Mouse (Mus musculus) small intestine, adult 2 months (tissue): ENCODE measurements around the gene Muc4. TPM values are rescaled to one million over a fixed set of nuclear protein-coding genes. Genes with fewer than 3 reads are reported as not detected.

Source experiments
- H3K27ac ChIP-seq: fragments of 200-500 bp; 2 replicates; pipeline ENCODE4 v1.5.1; 2012; ENCODE audit warnings: low read depth, low read length, control low read depth, inconsistent platforms; ENCODE audit not compliant: insufficient read depth
- H3K27me3 ChIP-seq: fragments of 200-500 bp; 2 replicates; pipeline ENCODE4 v1.6.1; 2012; ENCODE audit warnings: mild to moderate bottlenecking, moderate library complexity, low read length, inconsistent platforms; ENCODE audit not compliant: control insufficient read depth, insufficient read depth
- H3K36me3 ChIP-seq: fragments of 200-500 bp; 2 replicates; pipeline ENCODE4 v1.6.1; 2012; ENCODE audit warnings: mild to moderate bottlenecking, low read length, control low read depth, inconsistent platforms; ENCODE audit not compliant: control insufficient read depth, insufficient read depth
- H3K4me1 ChIP-seq: fragments of 200-500 bp; 2 replicates; pipeline ENCODE4 v1.6.1; 2012; ENCODE audit warnings: low read length, inconsistent platforms, mixed read lengths; ENCODE audit not compliant: control insufficient read depth, insufficient read depth, insufficient read length
- H3K4me3 ChIP-seq: fragments of 200-500 bp; 2 replicates; pipeline ENCODE4 v1.5.1; 2012; ENCODE audit warnings: low read depth, mild to moderate bottlenecking, control low read depth, inconsistent platforms, low read length, moderate library complexity
- CTCF ChIP-seq: fragments of 200-500 bp; IDR thresholded peaks from 2 replicates; pipeline ENCODE4 v1.5.1; 2012; ENCODE audit warnings: low read depth, mild to moderate bottlenecking, control low read depth, inconsistent platforms, low read length, moderate library complexity, mixed read lengths; ENCODE audit not compliant: insufficient replicate concordance, insufficient read length; ENCODE audit errors: extremely low read depth
- POLR2A ChIP-seq: fragments of 200-500 bp; IDR thresholded peaks from 2 replicates; pipeline ENCODE4 v1.6.1; 2012; ENCODE audit warnings: low read depth, mild to moderate bottlenecking, control low read depth, inconsistent platforms, low read length, moderate library complexity
- WGBS: fragments of 180-500 bp; shearing (Covaris S2); methylation state at CpG from one replicate; pipeline ENCODE4 v1.1.7; 2018; 5-methylcytosine and 5-hydroxymethylcytosine counted together
- polyA plus RNA-seq: library from polyadenylated mRNA; depleted of rRNA; stranded (reverse); fragments of >200 nt; gene quantifications from 2 replicates; pipeline ENCODE4 v1.2.3, GENCODE M21; 2012

Gene Muc4
- polyA plus RNA-seq, 1 experiment = 18.8 TPM

GRCm38 (mm10) chr16:32726501-32726900 lies 9.2 kb upstream of the Muc4 start:
- no peaks in the 10 kb centered on the region for H3K27me3 ChIP-seq

GRCm38 (mm10) chr16:32728240-32728639 lies 7.4 kb upstream of the Muc4 start:
- TF ChIP-seq CTCF (no peak), POLR2A (no peak)
- Histone ChIP-seq H3K4me1 (peaks cover 38% of the 10 kb centered on the region), H3K36me3 (no peaks in the 10 kb centered on the region), H3K27me3 (no peaks in the 10 kb centered on the region), H3K27ac (peak overlapping the region; percentile 92), H3K4me3 (no peak overlapping the region)

More at GRCm38 (mm10) chr16:32726501-32726900, 9.2 kb upstream of the Muc4 start:
- H3K4me3 ChIP-seq = no peak overlapping the region
- H3K36me3 ChIP-seq = no peaks in the 10 kb centered on the region
- peaks cover 39% of the 10 kb centered on the region for H3K4me1 ChIP-seq
- TF ChIP-seq POLR2A (no peak), CTCF (no peak)
- no peak overlapping the region for H3K27ac ChIP-seq

DNA sequence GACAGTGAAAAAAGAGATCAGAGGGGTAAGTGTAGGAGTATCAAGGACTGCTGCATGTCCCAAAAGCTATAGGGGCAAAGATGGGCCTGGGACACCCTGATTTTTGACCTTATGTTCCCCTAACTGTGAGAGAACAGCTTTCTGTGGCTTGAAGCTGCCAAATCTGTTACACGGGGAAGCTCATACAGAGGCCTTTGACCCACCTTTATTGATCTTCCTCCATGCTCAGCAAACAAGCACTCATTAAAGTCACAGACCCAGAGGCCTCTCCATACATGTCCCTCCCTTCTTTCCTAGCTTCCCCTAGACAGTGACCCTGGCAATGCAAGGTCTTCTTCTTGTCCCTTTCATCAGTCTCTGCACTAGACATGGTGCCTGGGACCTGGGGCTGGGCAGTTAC lies 7.0 kb upstream of the Muc4 start:
- Histone ChIP-seq H3K27me3 (no peaks in the 10 kb centered on the region), H3K36me3 (no peaks in the 10 kb centered on the region), H3K4me3 (no peak overlapping the region), H3K4me1 (peaks cover 35% of the 10 kb centered on the region), H3K27ac (peak overlapping the region; percentile 92)
- 9% methylated on average over 1 of the region's 1 CpGs for WGBS
- TF ChIP-seq CTCF (no peak), POLR2A (no peak)

- 93% methylated on average over 3 of the region's 3 CpGs for WGBS
- Histone ChIP-seq H3K4me3 (no peak overlapping the region), H3K27me3 (no peaks in the 10 kb centered on the region), H3K27ac (no peak overlapping the region), H3K4me1 (peaks cover 18% of the 10 kb centered on the region), H3K36me3 (no peaks in the 10 kb centered on the region)
- TF ChIP-seq CTCF (no peak), POLR2A (no peak)
These were observed 2.5 kb upstream of the Muc4 start for GRCm38 (mm10) chr16:32733213-32733612.

DNA sequence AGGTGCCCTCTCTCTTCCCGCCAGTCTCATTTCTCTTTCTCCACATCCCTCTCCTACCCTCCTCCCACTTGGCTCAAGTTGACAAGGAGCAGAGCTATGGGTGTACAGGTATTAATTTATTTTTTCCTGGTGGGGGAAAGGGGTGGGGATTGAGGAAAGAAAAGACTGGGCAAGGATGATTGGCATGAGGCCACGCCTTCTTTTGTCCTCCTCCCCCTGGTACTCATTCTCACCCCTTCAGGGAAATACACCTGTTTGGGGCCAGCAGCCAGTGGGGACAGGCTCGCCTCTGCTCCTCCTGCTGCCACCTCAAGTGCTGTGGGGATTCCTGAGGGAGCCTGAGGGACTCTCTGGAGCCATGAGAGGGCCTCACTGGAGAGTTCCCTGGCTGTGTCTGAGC lies 336 bp downstream of the Muc4 start:
- Histone ChIP-seq H3K27ac (peak overlapping the region; percentile 73), H3K27me3 (no peaks in the 10 kb centered on the region), H3K4me3 (peak overlapping the region; percentile 55), H3K4me1 (peaks cover 27% of the 10 kb centered on the region), H3K36me3 (no peaks in the 10 kb centered on the region)
- TF ChIP-seq POLR2A (peak; percentile 63), CTCF (no peak)
- 25% methylated on average over 3 of the region's 3 CpGs for WGBS

GRCm38 (mm10) chr16:32740003-32740663 lies 4.4 kb downstream of the Muc4 start:
- H3K27ac ChIP-seq = peak overlapping the region; percentile 100
- TF ChIP-seq POLR2A (no peak; the same call in 1 of the 2 replicates), CTCF (no peak)
- peak overlapping the region; percentile 45 for H3K4me3 ChIP-seq
- no peaks in the 10 kb centered on the region for H3K27me3 ChIP-seq
- H3K36me3 ChIP-seq = no peaks in the 10 kb centered on the region
- WGBS = 22% methylated on average over 8 of the region's 8 CpGs
- peaks cover 41% of the 10 kb centered on the region for H3K4me1 ChIP-seq

DNA sequence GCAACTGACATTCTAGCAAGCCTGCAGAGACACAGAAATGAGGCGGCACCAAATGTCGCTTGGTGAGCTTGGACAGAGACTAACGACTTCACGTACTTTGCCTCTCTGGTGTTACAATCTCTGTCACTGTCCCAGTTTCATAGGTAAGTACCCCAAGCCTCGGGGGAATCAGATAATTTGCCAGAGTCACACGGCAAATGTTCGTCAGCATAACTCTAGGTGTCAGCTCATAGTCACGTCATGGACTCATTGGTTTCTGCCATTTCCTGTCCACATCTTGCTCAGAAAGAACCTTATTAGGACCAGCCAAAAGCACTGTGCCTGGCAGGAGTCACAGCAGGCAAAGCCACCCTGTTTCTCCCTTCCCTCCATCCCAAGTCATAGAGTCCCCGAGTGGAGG lies 5.7 kb downstream of the Muc4 start:
- Histone ChIP-seq H3K27me3 (no peaks in the 10 kb centered on the region), H3K4me3 (no peak overlapping the region), H3K36me3 (no peaks in the 10 kb centered on the region), H3K4me1 (peaks cover 46% of the 10 kb centered on the region), H3K27ac (peak overlapping the region; percentile 100)
- 70% methylated on average over 9 of the region's 9 CpGs for WGBS
- TF ChIP-seq POLR2A = no peak
- TF ChIP-seq CTCF = no peak
